Mouse (Mus musculus): ENCODE data around the gene Olfr1459. TPM values are rescaled to one million over a fixed set of nuclear protein-coding genes. Genes with fewer than 3 reads are reported as not detected.

Gene Olfr1459
- 0.09 TPM in 2 of 4 replicates, not detected in the others for total RNA-seq (2023; ENCODE audit: inconsistent age)

GRCm38 (mm10) chr19:13149449-13149848 is at the start of gene Olfr1459:
Gene Olfr1459 (minus strand): TSS chr19:13149549.

DNA sequence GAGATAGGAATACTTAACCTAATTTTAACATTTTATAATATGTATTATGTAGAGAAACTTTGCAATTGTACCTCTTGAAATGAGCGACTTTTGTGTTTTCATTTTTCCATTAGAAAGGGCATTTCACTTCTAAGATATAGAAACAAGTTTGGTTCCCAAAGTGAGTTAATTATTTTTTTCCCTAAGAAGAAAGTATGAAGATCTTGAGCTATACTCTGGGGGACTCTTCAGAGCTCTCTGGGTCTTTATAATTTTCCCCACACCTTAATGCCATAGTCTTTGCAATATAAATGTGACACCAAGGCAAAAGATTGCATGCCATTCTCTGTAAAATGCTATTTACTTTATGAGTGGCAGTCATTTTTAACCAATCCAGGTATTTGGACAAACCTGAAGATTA is 36.1 kb upstream of the Olfr1459 start, which contains the start of gene Olfr1462:
Olfr1462 (plus strand) TSS at position 301 of the 400 bp plus-strand sequence.

GRCm38 (mm10) chr19:13162700-13163099 is 13.4 kb upstream of the Olfr1459 start, which contains the start of gene Olfr1461:
Gene Olfr1461 (plus strand): TSS chr19:13163000.

GRCm38 (mm10) chr19:13106675-13107074 is 42.7 kb downstream of the Olfr1459 start, which contains the start of gene Olfr1458:
Gene Olfr1458 (minus strand): TSS chr19:13106775.

GRCm38 (mm10) chr19:13097791-13098190 is 51.6 kb downstream of the Olfr1459 start, which contains the start of gene Olfr1457:
Gene Olfr1457 (minus strand): TSS chr19:13097891.

Other genes starting within 250 kb of the Olfr1459 start
- not detected in 4 replicates for gene Olfr1447, start 245.8 kb downstream of the Olfr1459 start, total RNA-seq (2023; ENCODE audit: inconsistent age)
- not detected in 4 replicates for gene Olfr1448, start 225.1 kb downstream of the Olfr1459 start, total RNA-seq (2023; ENCODE audit: inconsistent age)
- gene Olfr1449, start 218.7 kb downstream of the Olfr1459 start, total RNA-seq (2023; ENCODE audit: inconsistent age), result not detected in 4 replicates
- not detected in 4 replicates for gene Olfr1450, start 199.3 kb downstream of the Olfr1459 start, total RNA-seq (2023; ENCODE audit: inconsistent age)
- gene Olfr1451, start 154.5 kb downstream of the Olfr1459 start, total RNA-seq (2023; ENCODE audit: inconsistent age), result not detected in 4 replicates
- not detected in 4 replicates for gene Olfr1453, start 121.2 kb downstream of the Olfr1459 start, total RNA-seq (2023; ENCODE audit: inconsistent age)
- gene Olfr1454, start 88.9 kb downstream of the Olfr1459 start, total RNA-seq (2023; ENCODE audit: inconsistent age), result not detected in 4 replicates
- not detected in 4 replicates for gene Olfr1457, start 51.7 kb downstream of the Olfr1459 start, total RNA-seq (2023; ENCODE audit: inconsistent age)
- not detected in 4 replicates for gene Olfr1458, start 42.8 kb downstream of the Olfr1459 start, total RNA-seq (2023; ENCODE audit: inconsistent age)
- gene Olfr1461, start 13.5 kb upstream of the Olfr1459 start, total RNA-seq (2023; ENCODE audit: inconsistent age), result not detected in 4 replicates
- not detected in 4 replicates for gene Olfr1462, start 36.2 kb upstream of the Olfr1459 start, total RNA-seq (2023; ENCODE audit: inconsistent age)
- gene Olfr1463, start 81.8 kb upstream of the Olfr1459 start, total RNA-seq (2023; ENCODE audit: inconsistent age), result not detected in 4 replicates
- gene Olfr1465, start 166.0 kb upstream of the Olfr1459 start, total RNA-seq (2023; ENCODE audit: inconsistent age), result not detected in 4 replicates
- gene Olfr1466, start 189.3 kb upstream of the Olfr1459 start, total RNA-seq (2023; ENCODE audit: inconsistent age), result not detected in 4 replicates
- gene Olfr1467, start 212.7 kb upstream of the Olfr1459 start, total RNA-seq (2023; ENCODE audit: inconsistent age), result not detected in 4 replicates

Data from B cell, adult (primary cell).